Mouse (Mus musculus): ENCODE measurements around the gene Hsdl1. TPM values are rescaled to one million over a fixed set of nuclear protein-coding genes. Genes with fewer than 3 reads are reported as not detected.
A peak's percentile ranks its signal among the peaks of the same experiment; 100 is the strongest.

The Hsdl1 gene
- polyA plus RNA-seq, 1 experiment from 2014 or later, result 29.1 TPM

GRCm38 (mm10) chr8:119588844-119589243 lies 13.9 kb upstream of the Hsdl1 start:
- Histone ChIP-seq H3K4me3 (ENCODE audit: low read length) (no peak overlapping the region), H3K4me2 (ENCODE audit: low read depth, low read length) (no peak overlapping the region), H3K9me3 (ENCODE audit: control insufficient read depth, low read length) (no peaks in the 10 kb centered on the region), H3K36me3 (ENCODE audit: control insufficient read depth, insufficient read depth, low read length) (no peaks in the 10 kb centered on the region), H3K27me3 (ENCODE audit: control insufficient read depth, insufficient read depth, low read depth, low read length) (no peaks in the 10 kb centered on the region; the same call in 1 of the 2 replicates), H3K27ac (ENCODE audit: low read length) (no peak overlapping the region), H3K4me1 (replicated peaks; ENCODE audit: control insufficient read depth, insufficient read depth, low read length) (peaks cover 3% of the 10 kb centered on the region; the same call in 1 of the 2 replicates), H3K9ac (ENCODE audit: low read length) (no peak overlapping the region)
- ATAC-seq (ENCODE audit: low read depth), result no peak
- 21% methylated on average over 10 of the region's 10 CpGs for WGBS

GRCm38 (mm10) chr8:119588321-119588720 lies 13.3 kb upstream of the Hsdl1 start:
- ATAC-seq (ENCODE audit: low read depth), result no peak
- WGBS, result 64% methylated on average over 4 of the region's 4 CpGs
- no peaks in the 10 kb centered on the region; the same call in 1 of the 2 replicates for H3K27me3 ChIP-seq (ENCODE audit: control insufficient read depth, insufficient read depth, low read depth, low read length)
- H3K9me3 ChIP-seq (ENCODE audit: control insufficient read depth, low read length), result no peaks in the 10 kb centered on the region
- H3K27ac ChIP-seq (ENCODE audit: low read length), result no peak overlapping the region
- no peak overlapping the region for H3K9ac ChIP-seq (ENCODE audit: low read length)
- no peak overlapping the region for H3K4me3 ChIP-seq (ENCODE audit: low read length)
- H3K36me3 ChIP-seq (ENCODE audit: control insufficient read depth, insufficient read depth, low read length), result no peaks in the 10 kb centered on the region
- H3K4me2 ChIP-seq (ENCODE audit: low read depth, low read length), result no peak overlapping the region
- peaks cover 3% of the 10 kb centered on the region; the same call in 1 of the 2 replicates for H3K4me1 ChIP-seq (replicated peaks; ENCODE audit: control insufficient read depth, insufficient read depth, low read length)

DNA sequence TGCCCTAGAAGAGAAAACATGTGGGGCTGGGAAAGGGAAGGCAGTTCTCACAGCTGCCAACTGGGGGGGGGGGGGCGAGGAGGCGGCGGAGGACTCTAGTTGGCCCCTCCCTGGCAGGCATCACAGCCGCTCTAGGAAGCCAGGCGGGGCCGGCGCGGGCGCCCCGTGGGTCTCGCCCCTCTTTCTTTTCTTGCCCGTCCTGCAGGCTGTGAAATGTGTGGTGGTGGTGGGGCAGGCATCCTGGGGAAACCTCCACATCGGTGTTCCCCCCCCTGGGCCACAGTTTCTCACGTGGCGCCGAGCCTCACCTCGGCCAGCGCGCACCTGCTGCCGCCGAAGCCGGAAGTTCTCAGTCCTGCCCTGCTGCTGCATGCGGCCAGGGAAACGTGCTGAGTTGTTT lies 10.9 kb upstream of the Hsdl1 start:
- Histone ChIP-seq H3K36me3 (ENCODE audit: control insufficient read depth, insufficient read depth, low read length) (no peaks in the 10 kb centered on the region), H3K9ac (ENCODE audit: low read length) (peak overlapping the region; percentile 68), H3K4me3 (ENCODE audit: low read length) (peak overlapping the region; percentile 47), H3K4me1 (replicated peaks; ENCODE audit: control insufficient read depth, insufficient read depth, low read length) (peaks cover 3% of the 10 kb centered on the region; the same call in 1 of the 2 replicates), H3K4me2 (ENCODE audit: low read depth, low read length) (peak overlapping the region; percentile 72), H3K9me3 (ENCODE audit: control insufficient read depth, low read length) (no peaks in the 10 kb centered on the region), H3K27ac (ENCODE audit: low read length) (no peak overlapping the region), H3K27me3 (ENCODE audit: control insufficient read depth, insufficient read depth, low read depth, low read length) (no peaks in the 10 kb centered on the region; the same call in 1 of the 2 replicates)
- WGBS, result 5% methylated on average over 24 of the region's 24 CpGs
- ATAC-seq (ENCODE audit: low read depth), result peak; percentile 69

DNA sequence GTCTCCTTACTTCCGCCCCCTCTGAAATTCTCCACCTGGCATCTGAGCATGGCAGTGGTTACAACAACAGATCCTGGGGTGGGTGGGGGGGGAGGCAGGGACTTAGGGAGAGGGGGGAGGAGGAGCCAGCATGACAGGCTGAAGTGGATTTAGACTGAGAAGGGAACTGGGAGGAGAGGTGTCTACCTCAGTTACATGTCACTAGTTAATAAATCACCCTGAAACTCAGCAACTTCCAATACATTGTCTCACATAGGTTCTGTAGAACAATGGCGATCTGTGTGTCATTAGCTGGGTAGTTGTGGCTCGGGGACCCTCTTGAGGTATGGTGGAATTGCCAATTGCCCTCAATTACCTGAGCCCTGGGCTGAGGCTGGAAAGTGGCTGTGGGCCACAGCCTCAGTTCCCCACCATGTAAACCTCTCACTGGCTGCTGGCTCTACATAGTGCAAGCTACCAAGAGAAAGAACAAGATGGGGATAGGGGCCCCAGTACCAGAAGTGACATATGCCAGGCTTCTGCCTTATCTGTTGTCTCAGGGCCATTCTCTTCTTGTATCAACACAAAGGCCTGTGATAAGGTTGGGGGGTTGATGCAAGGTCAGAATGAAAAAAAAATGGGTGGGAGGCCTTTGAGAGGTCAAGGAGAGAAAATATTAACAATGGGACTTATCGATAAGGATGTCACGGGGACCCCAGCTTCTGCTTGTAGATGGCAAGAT lies 5.6 kb upstream of the Hsdl1 start:
- no peak overlapping the region for H3K4me2 ChIP-seq (ENCODE audit: low read depth, low read length)
- no peaks in the 10 kb centered on the region for H3K36me3 ChIP-seq (ENCODE audit: control insufficient read depth, insufficient read depth, low read length)
- no peak overlapping the region for H3K9ac ChIP-seq (ENCODE audit: low read length)
- H3K27ac ChIP-seq (ENCODE audit: low read length), result no peak overlapping the region
- no peak for ATAC-seq (ENCODE audit: low read depth)
- no peaks in the 10 kb centered on the region for H3K9me3 ChIP-seq (ENCODE audit: control insufficient read depth, low read length)
- WGBS, result 55% methylated on average over 5 of the region's 5 CpGs
- H3K27me3 ChIP-seq (ENCODE audit: control insufficient read depth, insufficient read depth, low read depth, low read length), result peaks cover 12% of the 10 kb centered on the region
- H3K4me1 ChIP-seq (replicated peaks; ENCODE audit: control insufficient read depth, insufficient read depth, low read length), result no peaks in the 10 kb centered on the region
- H3K4me3 ChIP-seq (ENCODE audit: low read length), result no peak overlapping the region

- Histone ChIP-seq H3K4me3 (ENCODE audit: low read length) (no peak overlapping the region), H3K9ac (ENCODE audit: low read length) (no peak overlapping the region), H3K4me1 (replicated peaks; ENCODE audit: control insufficient read depth, insufficient read depth, low read length) (peaks cover under 1% of the 10 kb centered on the region; the same call in 1 of the 2 replicates), H3K27ac (ENCODE audit: low read length) (no peak overlapping the region), H3K4me2 (ENCODE audit: low read depth, low read length) (no peak overlapping the region), H3K9me3 (ENCODE audit: control insufficient read depth, low read length) (no peaks in the 10 kb centered on the region), H3K36me3 (ENCODE audit: control insufficient read depth, insufficient read depth, low read length) (no peaks in the 10 kb centered on the region), H3K27me3 (ENCODE audit: control insufficient read depth, insufficient read depth, low read depth, low read length) (peaks cover 12% of the 10 kb centered on the region)
- WGBS, result 28% methylated on average over 13 of the region's 13 CpGs
- ATAC-seq (ENCODE audit: low read depth), result no peak
These were observed 4.1 kb upstream of the Hsdl1 start for GRCm38 (mm10) chr8:119579096-119579495.

- H3K4me2 ChIP-seq (ENCODE audit: low read depth, low read length), result peak overlapping the region; percentile 98
- no peaks in the 10 kb centered on the region for H3K36me3 ChIP-seq (ENCODE audit: control insufficient read depth, insufficient read depth, low read length)
- peak overlapping the region; percentile 82 for H3K4me3 ChIP-seq (ENCODE audit: low read length)
- no peak overlapping the region for H3K27ac ChIP-seq (ENCODE audit: low read length)
- H3K4me1 ChIP-seq (replicated peaks; ENCODE audit: control insufficient read depth, insufficient read depth, low read length), result peaks cover 8% of the 10 kb centered on the region; the same call in 1 of the 2 replicates
- H3K27me3 ChIP-seq (ENCODE audit: control insufficient read depth, insufficient read depth, low read depth, low read length), result peaks cover 12% of the 10 kb centered on the region
- H3K9me3 ChIP-seq (ENCODE audit: control insufficient read depth, low read length), result no peaks in the 10 kb centered on the region
- ATAC-seq (ENCODE audit: low read depth), result peak; percentile 39; the same call in 1 of the 2 replicates
- H3K9ac ChIP-seq (ENCODE audit: low read length), result peak overlapping the region; percentile 80
- 2% methylated on average over 16 of the region's 16 CpGs for WGBS
These were observed 363 bp upstream of the Hsdl1 start for GRCm38 (mm10) chr8:119575366-119575726.

DNA sequence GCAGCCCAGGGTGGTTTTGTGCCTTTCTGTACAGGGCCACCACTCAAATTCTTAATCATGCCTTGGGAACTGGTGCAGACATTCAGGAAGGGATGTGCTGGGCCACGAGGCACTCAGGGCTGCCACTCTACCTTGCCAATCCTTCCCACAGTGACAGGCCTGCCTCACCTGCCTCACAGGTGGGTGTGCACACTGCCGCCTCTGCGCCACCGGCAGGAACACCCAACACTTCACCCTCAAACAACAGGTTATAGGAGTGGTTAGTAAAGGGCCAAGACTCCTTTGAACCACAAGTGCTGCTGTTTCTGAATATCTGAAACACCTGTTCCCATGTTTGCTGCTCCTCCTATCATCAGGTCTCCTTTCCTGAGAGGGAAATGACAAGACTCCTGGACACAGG lies 2.6 kb downstream of the Hsdl1 start:
- no peak overlapping the region for H3K4me2 ChIP-seq (ENCODE audit: low read depth, low read length)
- WGBS, result 62% methylated on average over 4 of the region's 4 CpGs
- H3K27ac ChIP-seq (ENCODE audit: low read length), result no peak overlapping the region; the same call in 1 of the 2 replicates
- H3K36me3 ChIP-seq (ENCODE audit: control insufficient read depth, insufficient read depth, low read length), result no peaks in the 10 kb centered on the region
- H3K9me3 ChIP-seq (ENCODE audit: control insufficient read depth, low read length), result no peaks in the 10 kb centered on the region
- peaks cover 12% of the 10 kb centered on the region for H3K27me3 ChIP-seq (ENCODE audit: control insufficient read depth, insufficient read depth, low read depth, low read length)
- no peak overlapping the region for H3K4me3 ChIP-seq (ENCODE audit: low read length)
- H3K9ac ChIP-seq (ENCODE audit: low read length), result no peak overlapping the region
- peaks cover 8% of the 10 kb centered on the region; the same call in 1 of the 2 replicates for H3K4me1 ChIP-seq (replicated peaks; ENCODE audit: control insufficient read depth, insufficient read depth, low read length)
- no peak for ATAC-seq (ENCODE audit: low read depth)

GRCm38 (mm10) chr8:119571135-119571534 lies 3.8 kb downstream of the Hsdl1 start:
- no peak for ATAC-seq (ENCODE audit: low read depth)
- peaks cover 8% of the 10 kb centered on the region; the same call in 1 of the 2 replicates for H3K4me1 ChIP-seq (replicated peaks; ENCODE audit: control insufficient read depth, insufficient read depth, low read length)
- H3K27ac ChIP-seq (ENCODE audit: low read length), result no peak overlapping the region
- no peak overlapping the region for H3K9ac ChIP-seq (ENCODE audit: low read length)
- no peak overlapping the region for H3K4me3 ChIP-seq (ENCODE audit: low read length)
- H3K9me3 ChIP-seq (ENCODE audit: control insufficient read depth, low read length), result no peaks in the 10 kb centered on the region
- WGBS, result 85% methylated on average over 6 of the region's 6 CpGs
- no peak overlapping the region for H3K4me2 ChIP-seq (ENCODE audit: low read depth, low read length)
- H3K36me3 ChIP-seq (ENCODE audit: control insufficient read depth, insufficient read depth, low read length), result peaks cover under 1% of the 10 kb centered on the region
- peaks cover 5% of the 10 kb centered on the region for H3K27me3 ChIP-seq (ENCODE audit: control insufficient read depth, insufficient read depth, low read depth, low read length)

- Histone ChIP-seq H3K4me1 (replicated peaks; ENCODE audit: control insufficient read depth, insufficient read depth, low read length) (peaks cover 8% of the 10 kb centered on the region; the same call in 1 of the 2 replicates), H3K9me3 (ENCODE audit: control insufficient read depth, low read length) (no peaks in the 10 kb centered on the region), H3K4me3 (ENCODE audit: low read length) (no peak overlapping the region), H3K27ac (ENCODE audit: low read length) (no peak overlapping the region), H3K4me2 (ENCODE audit: low read depth, low read length) (no peak overlapping the region), H3K36me3 (ENCODE audit: control insufficient read depth, insufficient read depth, low read length) (peaks cover 12% of the 10 kb centered on the region), H3K9ac (ENCODE audit: low read length) (no peak overlapping the region), H3K27me3 (ENCODE audit: control insufficient read depth, insufficient read depth, low read depth, low read length) (no peaks in the 10 kb centered on the region; the same call in 1 of the 2 replicates)
- WGBS, result 29% methylated on average over 4 of the region's 4 CpGs
- ATAC-seq (ENCODE audit: low read depth), result no peak
These were observed 5.1 kb downstream of the Hsdl1 start for GRCm38 (mm10) chr8:119569881-119570280.

All from lung, embryonic 16.5 days (tissue).